Mouse (Mus musculus) stomach, postnatal 0 days (tissue): ENCODE measurements around the gene Ctnnd2. TPM values are rescaled to one million over a fixed set of nuclear protein-coding genes. Genes with fewer than 3 reads are reported as not detected.

Source experiments
- ATAC-seq: fragments of 200-750 bp; cut with Nextera tagmentation; 2 replicates; pipeline ENCODE4 v1.8.0; 2017; ENCODE audit not compliant: low FRiP score, low TSS enrichment
- DNase-seq: peaks from one replicate; pipeline ENCODE4 v3.0.0-alpha.2; 2016; ENCODE audit warnings: low spot score
- H3K27ac ChIP-seq: fragments of 300-500 bp; sonication (generic); replicated peaks from 2 replicates; pipeline ENCODE4 v1.5.1; 2014; ENCODE audit warnings: mild to moderate bottlenecking, control low read depth
- H3K27me3 ChIP-seq: fragments of 300-500 bp; sonication (generic); 2 replicates; pipeline ENCODE4 v1.6.1; 2014; ENCODE audit warnings: low read length; ENCODE audit not compliant: control insufficient read depth, insufficient read depth
- H3K36me3 ChIP-seq: fragments of 300-500 bp; sonication (generic); 2 replicates; pipeline ENCODE4 v1.6.1; 2014; ENCODE audit warnings: low read length, mixed read lengths; ENCODE audit not compliant: control insufficient read depth, insufficient read depth
- H3K4me1 ChIP-seq: fragments of 300-500 bp; sonication (generic); replicated peaks from 2 replicates; pipeline ENCODE4 v1.6.1; 2014; ENCODE audit warnings: antibody characterized with exemption; ENCODE audit not compliant: control insufficient read depth, insufficient read depth
- H3K4me2 ChIP-seq: fragments of 300-500 bp; sonication (generic); replicated peaks from 2 replicates; pipeline ENCODE4 v1.6.1; 2014; ENCODE audit warnings: low read depth, mild to moderate bottlenecking, control low read depth, moderate library complexity
- H3K4me3 ChIP-seq: fragments of 300-500 bp; sonication (generic); 2 replicates; pipeline ENCODE4 v1.5.1; 2014; ENCODE audit warnings: low read depth, low read length, control low read depth
- H3K9ac ChIP-seq: fragments of 300-500 bp; sonication (generic); 2 replicates; pipeline ENCODE4 v1.6.1; 2014; ENCODE audit warnings: mild to moderate bottlenecking, low read length, control low read depth, mixed read lengths
- H3K9me3 ChIP-seq: fragments of 300-500 bp; sonication (generic); 2 replicates; pipeline ENCODE4 v1.6.1; 2016; ENCODE audit warnings: low read length; ENCODE audit not compliant: control insufficient read depth
- CTCF ChIP-seq: IDR thresholded peaks from 2 replicates; pipeline ENCODE4 v1.5.1; 2016; ENCODE audit warnings: antibody characterized with exemption, low read depth, mild to moderate bottlenecking, moderate library complexity
- EP300 ChIP-seq: optimal IDR thresholded peaks from 2 replicates; pipeline ENCODE3; 2016; ENCODE audit warnings: antibody characterized with exemption
- whole genome bisulfite sequencing: fragments of 180-500 bp; shearing (Covaris S2); extraction: QIAGEN DNeasy Blood & Tissue Kit; methylation state at CpG from one replicate; pipeline ENCODE4 v1.1.7; 2014; 5-methylcytosine and 5-hydroxymethylcytosine counted together
- polyA plus RNA-seq: library from polyadenylated mRNA; unstranded; fragments of >200 nt; fragmentation: Nextera tagmentation; extraction: Ambion mirVana; gene quantifications from 2 replicates; pipeline ENCODE4 v1.2.1, GENCODE M21; 2015

Ctnnd2 gene
- polyA plus RNA-seq, 1 experiment from 2014 or later, result 0.53 TPM

- Histone ChIP-seq H3K4me3 (no peak overlapping the region), H3K4me2 (no peak overlapping the region), H3K27ac (no peak overlapping the region), H3K4me1 (no peaks in the 10 kb centered on the region), H3K9me3 (no peaks in the 10 kb centered on the region), H3K9ac (no peak overlapping the region), H3K27me3 (no peaks in the 10 kb centered on the region), H3K36me3 (no peaks in the 10 kb centered on the region)
- TF ChIP-seq EP300 (no peak), CTCF (no peak)
- DNase-seq (no peak), ATAC-seq (no peak)
- 48% methylated on average over 7 of the region's 7 CpGs for WGBS
Observed at GRCm38 (mm10) chr15:30615451-30615850, 443.1 kb downstream of the Ctnnd2 start.

- 81% methylated on average over 3 of the region's 3 CpGs for WGBS
- ATAC-seq, result no peak
Observed at GRCm38 (mm10) chr15:30616861-30617260, 444.5 kb downstream of the Ctnnd2 start.

GRCm38 (mm10) chr15:30617932-30618331, 445.5 kb downstream of the Ctnnd2 start:
- H3K27ac ChIP-seq, result no peak overlapping the region
- H3K4me2 ChIP-seq, result no peak overlapping the region
- no peaks in the 10 kb centered on the region for H3K4me1 ChIP-seq
- no peaks in the 10 kb centered on the region for H3K9me3 ChIP-seq
- WGBS, result 72% methylated on average over 2 of the region's 2 CpGs
- no peak overlapping the region for H3K4me3 ChIP-seq
- TF ChIP-seq CTCF, result no peak
- ATAC-seq (no peak), DNase-seq (no peak)
- no peaks in the 10 kb centered on the region for H3K27me3 ChIP-seq
- no peak overlapping the region for H3K9ac ChIP-seq
- no peaks in the 10 kb centered on the region for H3K36me3 ChIP-seq

More at GRCm38 (mm10) chr15:30616861-30617260, 444.5 kb downstream of the Ctnnd2 start:
- Histone ChIP-seq H3K27ac (no peak overlapping the region), H3K9ac (no peak overlapping the region), H3K4me2 (no peak overlapping the region), H3K4me3 (no peak overlapping the region), H3K27me3 (no peaks in the 10 kb centered on the region), H3K9me3 (no peaks in the 10 kb centered on the region), H3K36me3 (no peaks in the 10 kb centered on the region), H3K4me1 (no peaks in the 10 kb centered on the region)
- TF ChIP-seq EP300 (no peak), CTCF (no peak)
- no peak for DNase-seq

GRCm38 (mm10) chr15:30628524-30628923, 456.1 kb downstream of the Ctnnd2 start:
- Histone ChIP-seq H3K36me3 (no peaks in the 10 kb centered on the region), H3K4me1 (no peaks in the 10 kb centered on the region), H3K27ac (no peak overlapping the region), H3K4me3 (no peak overlapping the region), H3K27me3 (no peaks in the 10 kb centered on the region), H3K9ac (no peak overlapping the region), H3K9me3 (no peaks in the 10 kb centered on the region), H3K4me2 (no peak overlapping the region)
- WGBS, result 40% methylated on average over 3 of the region's 3 CpGs
- no peak for ATAC-seq
- no peak for TF ChIP-seq EP300
- TF ChIP-seq CTCF, result no peak
- no peak for DNase-seq

- no peak for DNase-seq
- H3K4me2 ChIP-seq, result no peak overlapping the region
- H3K4me1 ChIP-seq, result no peaks in the 10 kb centered on the region
- no peak for ATAC-seq
- no peaks in the 10 kb centered on the region for H3K9me3 ChIP-seq
- 77% methylated on average over 7 of the region's 7 CpGs for WGBS
- H3K36me3 ChIP-seq, result no peaks in the 10 kb centered on the region
- no peak overlapping the region for H3K4me3 ChIP-seq
- no peak overlapping the region for H3K27ac ChIP-seq
- TF ChIP-seq EP300 (no peak), CTCF (no peak)
- H3K9ac ChIP-seq, result no peak overlapping the region
- no peaks in the 10 kb centered on the region for H3K27me3 ChIP-seq
Observed at GRCm38 (mm10) chr15:30632113-30632735, 459.8 kb downstream of the Ctnnd2 start.

GRCm38 (mm10) chr15:30633917-30634316, 461.5 kb downstream of the Ctnnd2 start:
- no peaks in the 10 kb centered on the region for H3K4me1 ChIP-seq
- H3K27me3 ChIP-seq, result no peaks in the 10 kb centered on the region
- H3K9ac ChIP-seq, result no peak overlapping the region
- H3K36me3 ChIP-seq, result no peaks in the 10 kb centered on the region
- H3K4me2 ChIP-seq, result no peak overlapping the region
- no peak overlapping the region for H3K4me3 ChIP-seq
- DNase-seq (no peak), ATAC-seq (no peak)
- H3K27ac ChIP-seq, result no peak overlapping the region
- TF ChIP-seq CTCF (no peak), EP300 (no peak)
- 36% methylated on average over 2 of the region's 2 CpGs for WGBS
- no peaks in the 10 kb centered on the region for H3K9me3 ChIP-seq
